Mouse (Mus musculus): Measurements from ENCODE around the gene Cd83.

Cd83 gene

GRCm38 (mm10) chr13:43774605-43775426 is 9.8 kb upstream of the Cd83 start:
- DNase-seq: no peak

GRCm38 (mm10) chr13:43775427-43775733 is 9.2 kb upstream of the Cd83 start:
- DNase-seq: no peak

- DNase-seq: no peak
Observed at GRCm38 (mm10) chr13:43777321-43778002, 7.1 kb upstream of the Cd83 start.

- DNase-seq: no peak
Observed at GRCm38 (mm10) chr13:43778021-43778649, 6.4 kb upstream of the Cd83 start.

- no peak for DNase-seq
Observed at GRCm38 (mm10) chr13:43778971-43779370, 5.6 kb upstream of the Cd83 start.

GRCm38 (mm10) chr13:43780071-43780470 is 4.5 kb upstream of the Cd83 start:
- DNase-seq: no peak

- DNase-seq: no peak
Observed at GRCm38 (mm10) chr13:43785712-43786072, 1.1 kb downstream of the Cd83 start.

- no peak for DNase-seq
Observed at GRCm38 (mm10) chr13:43786171-43786795, 1.7 kb downstream of the Cd83 start.

- no peak for DNase-seq
Observed at GRCm38 (mm10) chr13:43787262-43787661, 2.7 kb downstream of the Cd83 start.

GRCm38 (mm10) chr13:43788071-43788470 is 3.5 kb downstream of the Cd83 start:
- DNase-seq: no peak

- DNase-seq: peak; percentile 22 to 34
Observed at GRCm38 (mm10) chr13:43788983-43789645, 4.5 kb downstream of the Cd83 start.

GRCm38 (mm10) chr13:43790229-43791001 is 5.8 kb downstream of the Cd83 start:
- DNase-seq: no peak

- peak in 1 of 2 experiments; percentile 24 for DNase-seq
Observed at GRCm38 (mm10) chr13:43795334-43795733, 10.8 kb downstream of the Cd83 start.

- no peak for DNase-seq
Observed at GRCm38 (mm10) chr13:43798655-43799054, 14.1 kb downstream of the Cd83 start.

- DNase-seq: no peak
Observed at GRCm38 (mm10) chr13:43800136-43800535, 15.6 kb downstream of the Cd83 start.

- DNase-seq: no peak
Observed at GRCm38 (mm10) chr13:43801961-43802360, 17.4 kb downstream of the Cd83 start.

GRCm38 (mm10) chr13:43802361-43803137 is 18.0 kb downstream of the Cd83 start:
- no peak for DNase-seq

- DNase-seq: no peak
Observed at GRCm38 (mm10) chr13:43804648-43805047, 20.1 kb downstream of the Cd83 start.

- no peak for DNase-seq
Observed at GRCm38 (mm10) chr13:43805159-43805758, 20.7 kb downstream of the Cd83 start.

- no peak for DNase-seq
Observed at GRCm38 (mm10) chr13:43806371-43807271, 22.0 kb downstream of the Cd83 start.
